Mouse (Mus musculus) MEL (cell line): ENCODE results near the gene Wt1. TPM values are rescaled to one million over a fixed set of nuclear protein-coding genes. Genes with fewer than 3 reads are reported as not detected.

ENCODE experiments used
- DNase-seq: peaks from one replicate; pipeline ENCODE4 v3.0.0; 2011; ENCODE audit warnings: low read depth, low spot score
- H3K27ac ChIP-seq: 2 replicates; pipeline ENCODE4 v1.5.1; 2012; ENCODE audit warnings: low read depth, mild to moderate bottlenecking, control low read depth, low read length, moderate library complexity; ENCODE audit not compliant: control insufficient read depth
- H3K27me3 ChIP-seq, 2 experiments: fragments of 150-350 bp in 1 of 2; sonication (generic) in 1 of 2; 2 replicates each; pipeline ENCODE4 v1.6.1; 2012; ENCODE audit warnings: low read length in 2 of 2, mild to moderate bottlenecking in 2 of 2, improper control_type of control experiment in 1 of 2, moderate library complexity in 1 of 2; ENCODE audit not compliant: insufficient read depth in 2 of 2, control insufficient read depth in 1 of 2
- H3K36me3 ChIP-seq, 2 experiments: 2 replicates each; pipeline ENCODE4 v1.6.1; 2012 to 2014; ENCODE audit warnings: low read length in 2 of 2, improper control_type of control experiment in 1 of 2, inconsistent platforms in 1 of 2, mild to moderate bottlenecking in 1 of 2; ENCODE audit not compliant: insufficient read depth in 2 of 2, control insufficient read depth in 1 of 2
- H3K4me1 ChIP-seq, 2 experiments: fragments of 150-350 bp in 1 of 2; sonication (generic) in 1 of 2; 2 replicates each; pipeline ENCODE4 v1.6.1; 2012; ENCODE audit warnings: low read length in 2 of 2, improper control_type of control experiment in 1 of 2, mild to moderate bottlenecking in 1 of 2; ENCODE audit not compliant: insufficient read depth in 2 of 2, control insufficient read depth in 1 of 2
- H3K4me3 ChIP-seq, 2 experiments: fragments of 150-350 bp in 1 of 2; sonication (generic) in 1 of 2; 2 replicates each; pipeline ENCODE4 v1.5.1; 2012; ENCODE audit warnings: low read depth in 2 of 2, low read length in 2 of 2, mild to moderate bottlenecking in 2 of 2, moderate library complexity in 2 of 2, control low read depth in 1 of 2, improper control_type of control experiment in 1 of 2; ENCODE audit not compliant: control insufficient read depth in 1 of 2, insufficient read depth in 1 of 2
- H3K79me2 ChIP-seq: 2 replicates; pipeline ENCODE4 v1.6.1; 2012; ENCODE audit warnings: mild to moderate bottlenecking, low read length, moderate library complexity; ENCODE audit not compliant: control insufficient read depth, poor library complexity, insufficient read depth
- H3K9ac ChIP-seq: 2 replicates; pipeline ENCODE4 v1.6.1; 2012; ENCODE audit warnings: low read depth, mild to moderate bottlenecking, control low read depth, low read length, moderate library complexity; ENCODE audit not compliant: control insufficient read depth, poor library complexity, severe bottlenecking
- H3K9me3 ChIP-seq: fragments of 150-350 bp; sonication (generic); replicated peaks from 2 replicates; pipeline ENCODE4 v1.6.1; 2012; ENCODE audit warnings: mild to moderate bottlenecking, low read length, improper control_type of control experiment, moderate library complexity; ENCODE audit not compliant: insufficient read depth
- BHLHE40 ChIP-seq: IDR thresholded peaks from 2 replicates; pipeline ENCODE4 v1.6.1; 2012; ENCODE audit warnings: low read depth, mild to moderate bottlenecking, inconsistent platforms, low read length, improper control_type of control experiment, borderline replicate concordance
- CHD1 ChIP-seq: IDR thresholded peaks from 2 replicates; pipeline ENCODE4 v1.6.1; 2012; ENCODE audit warnings: low read depth, mild to moderate bottlenecking, inconsistent platforms, low read length, improper control_type of control experiment
- CTCF ChIP-seq, 3 experiments: IDR thresholded peaks in 2 of 3; conservative IDR thresholded peaks in 1 of 3; 2 replicates each; pipeline ENCODE4 v1.5.1; 2011 to 2012; ENCODE audit warnings: low read length in 3 of 3, low read depth in 2 of 3, mild to moderate bottlenecking in 2 of 3, improper control_type of control experiment in 1 of 3, inconsistent platforms in 1 of 3, mixed read lengths in 1 of 3, moderate library complexity in 1 of 3; ENCODE audit not compliant: control insufficient read depth in 1 of 3, insufficient read depth in 1 of 3, poor library complexity in 1 of 3, severe bottlenecking in 1 of 3
- ELF1 ChIP-seq: IDR thresholded peaks from 2 replicates; pipeline ENCODE4 v1.6.1; 2014; ENCODE audit warnings: low read depth, mild to moderate bottlenecking, inconsistent platforms, low read length, improper control_type of control experiment, moderate library complexity
- ETS1 ChIP-seq: IDR thresholded peaks from 2 replicates; pipeline ENCODE4 v1.6.1; 2012; ENCODE audit warnings: low read depth, mild to moderate bottlenecking, inconsistent platforms, low read length, improper control_type of control experiment, moderate library complexity
- GABPA ChIP-seq: IDR thresholded peaks from 2 replicates; pipeline ENCODE4 v1.6.1; 2012; ENCODE audit warnings: low read depth, mild to moderate bottlenecking, inconsistent platforms, low read length, improper control_type of control experiment, moderate library complexity
- GATA1 ChIP-seq: IDR thresholded peaks from 2 replicates; pipeline ENCODE4 v1.6.1; 2011; ENCODE audit warnings: low read depth, low read length, improper control_type of control experiment
- MXI1 ChIP-seq: IDR thresholded peaks from 2 replicates; pipeline ENCODE4 v1.6.1; 2011; ENCODE audit warnings: mild to moderate bottlenecking, low read depth, low read length, improper control_type of control experiment
- MYB ChIP-seq: IDR thresholded peaks from 2 replicates; pipeline ENCODE4 v1.6.1; 2011; ENCODE audit warnings: mild to moderate bottlenecking, low read depth, low read length, improper control_type of control experiment
- POLR2A ChIP-seq, 2 experiments: IDR thresholded peaks; 2 replicates each; pipeline ENCODE4 v1.6.1; 2011 to 2012; ENCODE audit warnings: low read length in 2 of 2, mild to moderate bottlenecking in 2 of 2, control low read depth in 1 of 2, improper control_type of control experiment in 1 of 2, low read depth in 1 of 2, moderate library complexity in 1 of 2; ENCODE audit not compliant: control insufficient read depth in 1 of 2, insufficient read depth in 1 of 2, poor library complexity in 1 of 2
- RAD21 ChIP-seq: IDR thresholded peaks from 2 replicates; pipeline ENCODE4 v1.6.1; 2011; ENCODE audit warnings: mild to moderate bottlenecking, low read depth, low read length, improper control_type of control experiment
- RCOR1 ChIP-seq: IDR thresholded peaks from 2 replicates; pipeline ENCODE4 v1.6.1; 2012; ENCODE audit warnings: low read depth, mild to moderate bottlenecking, inconsistent platforms, low read length, improper control_type of control experiment
- SIN3A ChIP-seq: IDR thresholded peaks from 2 replicates; pipeline ENCODE4 v1.6.1; 2012; ENCODE audit warnings: low read length, improper control_type of control experiment, inconsistent platforms
- TCF12 ChIP-seq: IDR thresholded peaks from 2 replicates; pipeline ENCODE4 v1.6.1; 2014; ENCODE audit warnings: low read depth, mild to moderate bottlenecking, inconsistent platforms, low read length, improper control_type of control experiment, moderate library complexity
- UBTF ChIP-seq: IDR thresholded peaks from 2 replicates; pipeline ENCODE4 v1.6.1; 2012; ENCODE audit warnings: low read depth, mild to moderate bottlenecking, inconsistent platforms, low read length, improper control_type of control experiment, moderate library complexity, borderline replicate concordance; ENCODE audit not compliant: insufficient read depth
- USF1 ChIP-seq: IDR thresholded peaks from 2 replicates; pipeline ENCODE4 v1.6.1; 2014; ENCODE audit warnings: low read depth, mild to moderate bottlenecking, inconsistent platforms, low read length, improper control_type of control experiment, moderate library complexity
- ZC3H11A ChIP-seq: IDR thresholded peaks from 2 replicates; pipeline ENCODE4 v1.6.1; 2012; ENCODE audit warnings: low read depth, mild to moderate bottlenecking, inconsistent platforms, low read length, improper control_type of control experiment
- ZNF384 ChIP-seq: IDR thresholded peaks from 2 replicates; pipeline ENCODE4 v1.6.1; 2012; ENCODE audit warnings: low read depth, mild to moderate bottlenecking, inconsistent platforms, low read length, improper control_type of control experiment
- polyA plus RNA-seq, 2 experiments: library from polyadenylated mRNA; stranded (reverse) in 1 of 2; unstranded in 1 of 2; fragments of >175 nt in 1 of 2; fragments of >200 nt in 1 of 2; gene quantifications; 2 replicates each; pipeline versions ENCODE4 v1.2.1 to v1.2.4; 2012; ENCODE audit warnings: low replicate concordance in 2 of 2, low read depth in 1 of 2; ENCODE audit not compliant: insufficient read length in 2 of 2, insufficient read depth in 1 of 2, missing spikeins in 1 of 2
- total RNA-seq: library from RNA; depleted of rRNA; stranded (reverse); fragments of 300-350 nt; gene quantifications from 2 replicates; pipeline ENCODE4 v1.2.3, GENCODE M21; 2012

Gene Wt1
- total and polyA plus RNA-seq, 3 experiments = not detected

- TF ChIP-seq RCOR1 (no peak), ELF1 (no peak), GABPA (no peak), TCF12 (no peak), USF1 (no peak), ETS1 (no peak), UBTF (no peak), MYB (no peak), GATA1 (no peak), RAD21 (no peak; the same call in 1 of the 2 replicates), CTCF (IDR thresholded peaks at IDR 0.05 in 2 of 3, conservative IDR thresholded peaks at IDR 0.05 in 1 of 3; ENCODE audit: control insufficient read depth in 1 of 3, insufficient read depth in 1 of 3, low read depth in 2 of 3, low read length in 3 of 3, poor library complexity in 1 of 3, severe bottlenecking in 1 of 3) (no peak; a peak in 1 of 6 replicates), ZNF384 (no peak), MXI1 (no peak), POLR2A (IDR thresholded peaks at IDR 0.05; ENCODE audit: control insufficient read depth in 1 of 2, insufficient read depth in 1 of 2, low read depth in 1 of 2, low read length in 2 of 2, poor library complexity in 1 of 2) (no peak), ZC3H11A (no peak), CHD1 (no peak), BHLHE40 (no peak), SIN3A (no peak)
- Histone ChIP-seq H3K9ac (no peak overlapping the region), H3K4me3 (no peak overlapping the region), H3K79me2 (no peaks in the 10 kb centered on the region), H3K27me3 (peaks cover 0 to 2% of the 10 kb centered on the region in 2 experiments; a peak in 1 of 4 replicates), H3K4me1 (no peaks in the 10 kb centered on the region), H3K9me3 (no peaks in the 10 kb centered on the region), H3K27ac (no peak overlapping the region), H3K36me3 (peaks cover 0 to 2% of the 10 kb centered on the region in 2 experiments; a peak in 1 of 4 replicates)
- no peak for DNase-seq
Observed at GRCm38 (mm10) chr2:105185768-105186529, 59.6 kb downstream of the Wt1 start.

- H3K79me2 ChIP-seq = no peaks in the 10 kb centered on the region
- no peaks in the 10 kb centered on the region for H3K9me3 ChIP-seq
- DNase-seq = no peak
- no peak overlapping the region for H3K9ac ChIP-seq
- H3K4me3 ChIP-seq = no peak overlapping the region
- no peak overlapping the region for H3K27ac ChIP-seq
- H3K27me3 ChIP-seq = peaks cover 0 to 2% of the 10 kb centered on the region in 2 experiments; a peak in 1 of 4 replicates
- no peak for TF ChIP-seq BHLHE40
- peaks cover 0 to 2% of the 10 kb centered on the region in 2 experiments; a peak in 1 of 4 replicates for H3K36me3 ChIP-seq
- H3K4me1 ChIP-seq = no peaks in the 10 kb centered on the region
Observed at GRCm38 (mm10) chr2:105186591-105186990, 60.3 kb downstream of the Wt1 start.
